Mouse (Mus musculus) lung, postnatal 0 days (tissue): ENCODE measurements around the gene Dmrt1.

Source experiments
- CTCF ChIP-seq: IDR thresholded peaks from 2 replicates; pipeline ENCODE4 v1.5.1; 2016; ENCODE audit warnings: antibody characterized with exemption, mild to moderate bottlenecking
- EP300 ChIP-seq: IDR thresholded peaks from 2 replicates; pipeline ENCODE4 v1.6.1; 2016; ENCODE audit warnings: antibody characterized with exemption, mild to moderate bottlenecking, control low read depth

DNA sequence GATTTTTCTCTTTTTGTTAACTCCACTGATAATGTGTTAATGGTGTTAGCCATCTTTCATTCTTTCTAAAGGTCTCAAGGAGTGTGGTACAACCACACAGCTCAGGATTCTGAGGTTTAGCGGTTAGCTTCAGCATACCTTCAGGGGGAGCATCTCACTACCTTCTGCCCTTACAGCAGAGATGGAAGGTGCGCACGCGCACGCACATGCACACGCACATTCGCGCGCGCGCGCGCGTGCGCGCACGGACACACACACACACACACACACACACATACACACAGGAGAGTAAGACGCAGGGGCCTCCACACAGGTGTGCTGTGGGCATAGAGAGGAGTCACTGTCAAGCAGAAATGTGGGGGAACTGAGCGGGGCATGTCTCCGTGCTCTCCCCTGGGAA is 20.3 kb downstream of the Dmrt1 start:
- TF ChIP-seq CTCF (no peak), EP300 (no peak)
